Mouse (Mus musculus) testis, adult 2 months (tissue): ENCODE measurements around the gene Gm49405.

Experiments
- CTCF ChIP-seq: fragments of 200-500 bp; IDR thresholded peaks from 2 replicates; pipeline ENCODE4 v1.5.1; 2012; ENCODE audit warnings: low read depth, mild to moderate bottlenecking, inconsistent platforms, low read length, moderate library complexity; ENCODE audit not compliant: control insufficient read depth, insufficient read depth, insufficient replicate concordance
- POLR2A ChIP-seq: fragments of 200-500 bp; IDR thresholded peaks from 2 replicates; pipeline ENCODE4 v1.6.1; 2012; ENCODE audit warnings: low read depth, mild to moderate bottlenecking, inconsistent platforms, low read length, moderate library complexity; ENCODE audit not compliant: control insufficient read depth

- TF ChIP-seq CTCF: no peak
- no peak for TF ChIP-seq POLR2A
Observed at GRCm38 (mm10) chr19:3972229-3972628, 28.2 kb upstream of the Gm49405 start, which contains the start of gene Aldh3b2.
